Mouse (Mus musculus) neural tube, embryonic 13.5 days (tissue): Measurements from ENCODE around the gene Chmp2a. TPM values are rescaled to one million over a fixed set of nuclear protein-coding genes. Genes with fewer than 3 reads are reported as not detected.

Experiments used
- ATAC-seq: fragments of 200-750 bp; cut with Nextera tagmentation; 2 replicates; pipeline ENCODE4 v1.8.0; 2017; ENCODE audit warnings: low read depth, mild to moderate bottlenecking, moderate TSS enrichment, moderate library complexity
- H3K27ac ChIP-seq: fragments of 300-500 bp; sonication (generic); replicated peaks from 2 replicates; pipeline ENCODE4 v1.5.1; 2015; ENCODE audit warnings: moderate library complexity, mild to moderate bottlenecking, inconsistent platforms
- H3K27me3 ChIP-seq: fragments of 300-500 bp; sonication (generic); 2 replicates; pipeline ENCODE4 v1.6.1; 2015; ENCODE audit warnings: mild to moderate bottlenecking, inconsistent platforms
- H3K36me3 ChIP-seq: fragments of 300-500 bp; sonication (generic); 2 replicates; pipeline ENCODE4 v1.6.1; 2015; ENCODE audit warnings: mild to moderate bottlenecking, inconsistent platforms
- H3K4me1 ChIP-seq: fragments of 300-500 bp; sonication (generic); replicated peaks from 2 replicates; pipeline ENCODE4 v1.6.1; 2015; ENCODE audit warnings: inconsistent platforms
- H3K4me2 ChIP-seq: fragments of 300-500 bp; sonication (generic); 2 replicates; pipeline ENCODE4 v1.6.1; 2015; ENCODE audit warnings: inconsistent platforms, mild to moderate bottlenecking, moderate library complexity
- H3K4me3 ChIP-seq: fragments of 300-500 bp; sonication (generic); 2 replicates; pipeline ENCODE4 v1.5.1; 2015; ENCODE audit warnings: mild to moderate bottlenecking, inconsistent platforms
- H3K9ac ChIP-seq: fragments of 300-500 bp; sonication (generic); 2 replicates; pipeline ENCODE4 v1.6.1; 2015; ENCODE audit warnings: moderate library complexity, mild to moderate bottlenecking, inconsistent platforms
- H3K9me3 ChIP-seq: fragments of 300-500 bp; sonication (generic); 2 replicates; pipeline ENCODE4 v1.6.1; 2016; ENCODE audit warnings: inconsistent platforms
- WGBS: fragments of 180-500 bp; shearing (Covaris S2); methylation state at CpG from one replicate; pipeline ENCODE4 v1.1.7; 2015; 5-methylcytosine and 5-hydroxymethylcytosine counted together
- polyA plus RNA-seq: library from polyadenylated mRNA; unstranded; fragments of >200 nt; fragmentation: Nextera tagmentation; extraction: Ambion mirVana; gene quantifications from 2 replicates; pipeline ENCODE4 v1.2.1, GENCODE M21; 2015

Gene Chmp2a
- polyA plus RNA-seq, 1 experiment from 2014 or later, result 189 TPM

DNA sequence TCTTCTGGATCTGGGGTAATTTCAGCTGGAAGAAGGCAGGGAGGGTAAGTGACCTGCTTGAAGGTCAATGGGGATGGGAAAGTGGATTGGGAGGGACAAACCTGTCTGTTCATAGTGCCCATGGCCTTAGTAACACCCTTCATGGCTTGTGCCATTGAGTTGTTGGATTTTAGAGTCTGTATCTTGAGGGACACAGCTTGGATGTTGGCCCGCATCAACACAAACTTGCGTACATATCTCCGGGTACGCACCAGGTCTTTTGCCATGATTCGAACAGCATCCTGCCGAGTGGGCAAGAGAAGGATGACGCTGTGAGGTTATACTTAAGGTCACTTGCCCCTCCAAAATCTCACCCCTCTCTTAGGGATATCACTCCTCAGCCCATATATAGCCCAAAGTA is 2.1 kb downstream of the Chmp2a start:
- no peak for ATAC-seq
- 93% methylated on average over 7 of the region's 7 CpGs for WGBS
- no peak overlapping the region for H3K27ac ChIP-seq
- H3K4me3 ChIP-seq, result no peak overlapping the region
- H3K9me3 ChIP-seq, result no peaks in the 10 kb centered on the region
- 0 out of 2 replicates have a peak overlapping the region, but pooled peaks have one; percentile 90 for H3K9ac ChIP-seq
- H3K4me2 ChIP-seq, result no peak overlapping the region
- H3K36me3 ChIP-seq, result peaks cover 79% of the 10 kb centered on the region
- H3K27me3 ChIP-seq, result no peaks in the 10 kb centered on the region
- peaks cover 45% of the 10 kb centered on the region for H3K4me1 ChIP-seq

DNA sequence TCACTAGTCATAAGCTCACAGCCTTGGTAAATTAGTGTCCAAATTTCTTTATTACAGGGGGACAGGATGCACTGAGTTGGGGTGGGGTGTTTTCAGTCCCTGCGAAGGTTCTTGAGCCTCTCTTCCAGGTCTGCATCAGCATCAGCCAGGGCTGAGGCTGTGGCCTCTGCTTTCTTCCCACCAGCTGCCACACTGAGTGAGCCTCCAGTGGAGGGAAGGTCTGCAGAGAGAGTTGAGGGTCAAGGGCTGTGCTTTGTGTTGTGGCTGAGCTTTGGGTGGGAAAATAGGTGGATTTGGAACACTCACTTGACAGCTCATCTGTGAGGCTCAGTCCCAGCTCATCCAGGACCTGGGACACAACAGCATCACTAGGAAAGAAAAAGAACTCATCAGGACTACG is 2.6 kb downstream of the Chmp2a start:
- 82% methylated on average over 2 of the region's 2 CpGs for WGBS
- Histone ChIP-seq H3K4me2 (no peak overlapping the region), H3K9me3 (no peaks in the 10 kb centered on the region), H3K36me3 (peaks cover 84% of the 10 kb centered on the region), H3K27me3 (no peaks in the 10 kb centered on the region), H3K27ac (no peak overlapping the region), H3K4me3 (no peak overlapping the region), H3K4me1 (peaks cover 48% of the 10 kb centered on the region), H3K9ac (no peak overlapping the region)
- ATAC-seq, result no peak

DNA sequence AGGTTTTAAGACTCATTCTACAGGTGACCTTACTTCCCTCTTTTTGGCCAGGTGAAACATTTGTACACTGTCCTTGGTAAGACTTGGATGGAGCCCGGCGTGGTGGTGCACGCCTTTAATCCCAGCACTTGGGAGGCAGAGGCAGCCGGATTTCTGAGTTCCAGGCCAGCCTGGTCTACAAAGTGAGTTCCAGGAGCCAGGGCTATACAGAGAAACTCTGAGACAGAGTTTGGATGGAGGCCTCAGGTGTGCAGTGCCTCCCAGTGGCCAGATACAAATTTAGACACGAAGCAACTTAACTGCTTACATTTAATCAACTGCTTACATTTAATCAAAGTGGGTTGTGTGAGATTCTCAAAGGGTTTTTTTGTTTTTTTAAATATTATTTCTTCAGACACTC is 3.5 kb downstream of the Chmp2a start:
- Histone ChIP-seq H3K27me3 (no peaks in the 10 kb centered on the region), H3K9ac (no peak overlapping the region), H3K4me3 (no peak overlapping the region), H3K36me3 (peaks cover 90% of the 10 kb centered on the region), H3K9me3 (no peaks in the 10 kb centered on the region), H3K27ac (no peak overlapping the region), H3K4me2 (no peak overlapping the region), H3K4me1 (peaks cover 48% of the 10 kb centered on the region)
- 77% methylated on average over 5 of the region's 5 CpGs for WGBS
- no peak for ATAC-seq

DNA sequence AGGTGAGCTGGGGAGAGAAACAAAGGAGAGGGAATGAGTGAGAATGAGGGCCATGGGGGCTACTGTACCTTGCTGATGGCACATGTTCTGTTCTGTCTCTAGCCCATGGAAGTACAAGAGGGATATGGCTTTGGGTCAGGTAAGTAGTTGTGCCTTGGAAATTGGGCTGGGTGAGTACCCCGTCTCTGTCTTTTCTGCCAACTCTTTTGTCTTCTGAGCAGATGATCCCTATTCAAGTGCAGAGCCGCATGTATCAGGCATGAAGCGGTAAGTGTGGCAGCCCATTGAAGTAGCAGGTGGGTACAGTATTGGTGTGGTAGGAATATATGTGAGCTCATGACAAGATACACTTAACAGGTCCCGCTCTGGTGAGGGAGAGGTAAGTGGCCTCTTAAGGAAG is 5.6 kb downstream of the Chmp2a start:
- no peak for ATAC-seq
- Histone ChIP-seq H3K9me3 (no peaks in the 10 kb centered on the region), H3K27me3 (no peaks in the 10 kb centered on the region), H3K4me2 (no peak overlapping the region), H3K4me3 (no peak overlapping the region), H3K4me1 (peaks cover 41% of the 10 kb centered on the region), H3K36me3 (peaks cover 85% of the 10 kb centered on the region), H3K9ac (peak overlapping the region; percentile 43; the same call in 1 of the 2 replicates), H3K27ac (no peak overlapping the region)
- WGBS, result 90% methylated on average over 4 of the region's 4 CpGs

DNA sequence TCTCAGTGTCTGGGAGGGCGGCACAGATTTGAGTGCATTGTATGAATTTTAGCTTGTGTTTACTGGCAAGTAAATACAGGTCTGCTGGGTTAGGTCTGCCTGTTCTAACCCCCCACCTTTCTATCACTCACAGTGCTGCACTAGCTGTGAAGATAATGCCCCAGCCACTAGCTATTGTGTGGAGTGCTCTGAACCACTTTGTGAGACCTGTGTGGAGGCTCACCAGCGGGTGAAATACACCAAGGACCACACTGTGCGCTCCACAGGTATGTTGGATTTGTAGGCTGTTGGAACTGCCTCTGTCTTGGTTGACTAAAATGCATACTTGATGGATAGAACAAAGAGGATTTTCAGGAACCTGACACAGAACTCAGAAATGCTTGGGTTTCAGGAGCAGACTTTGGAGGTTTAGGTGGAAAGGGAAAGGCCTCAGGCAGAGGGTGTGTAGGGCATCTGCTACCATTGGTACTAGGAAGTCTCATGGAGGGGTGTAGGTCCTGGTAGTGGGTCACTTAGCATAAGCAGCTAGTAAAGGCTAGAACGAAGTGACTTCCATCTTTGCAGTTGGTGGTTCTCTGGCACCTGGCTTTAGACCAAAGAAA is 9.0 kb downstream of the Chmp2a start:
- Histone ChIP-seq H3K9me3 (no peaks in the 10 kb centered on the region), H3K4me2 (peak overlapping the region; percentile 97), H3K4me3 (peak overlapping the region; percentile 90), H3K27me3 (no peaks in the 10 kb centered on the region), H3K27ac (peak overlapping the region; percentile 98), H3K36me3 (peaks cover 54% of the 10 kb centered on the region), H3K9ac (peak overlapping the region; percentile 94), H3K4me1 (peaks cover 42% of the 10 kb centered on the region)
- no peak for ATAC-seq
- WGBS, result 30% methylated on average over 4 of the region's 4 CpGs

DNA sequence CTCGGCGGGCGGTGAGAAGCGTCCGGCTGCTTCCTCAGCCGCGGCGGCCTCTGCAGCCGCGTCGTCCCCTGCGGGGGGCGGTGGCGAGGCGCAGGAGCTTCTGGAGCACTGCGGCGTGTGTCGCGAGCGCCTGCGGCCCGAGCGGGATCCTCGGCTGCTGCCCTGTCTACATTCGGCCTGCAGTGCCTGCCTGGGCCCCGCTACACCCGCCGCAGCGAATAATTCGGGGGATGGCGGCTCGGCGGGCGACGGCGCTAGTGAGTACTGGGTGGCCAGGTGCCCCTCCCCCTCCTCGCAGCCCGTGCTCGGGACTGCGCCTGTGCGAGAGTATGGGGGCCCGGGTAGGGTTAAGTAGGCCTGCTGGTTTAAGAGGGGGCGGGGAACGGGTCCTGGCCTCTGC is 9.8 kb downstream of the Chmp2a start:
- Histone ChIP-seq H3K4me2 (peak overlapping the region; percentile 97), H3K4me1 (peaks cover 42% of the 10 kb centered on the region), H3K9me3 (no peaks in the 10 kb centered on the region), H3K27ac (peak overlapping the region; percentile 98), H3K36me3 (peaks cover 46% of the 10 kb centered on the region), H3K4me3 (peak overlapping the region; percentile 90), H3K27me3 (no peaks in the 10 kb centered on the region), H3K9ac (peak overlapping the region; percentile 94)
- WGBS, result under 1% methylated on average over 44 of the region's 44 CpGs
- ATAC-seq, result peak; percentile 76

DNA sequence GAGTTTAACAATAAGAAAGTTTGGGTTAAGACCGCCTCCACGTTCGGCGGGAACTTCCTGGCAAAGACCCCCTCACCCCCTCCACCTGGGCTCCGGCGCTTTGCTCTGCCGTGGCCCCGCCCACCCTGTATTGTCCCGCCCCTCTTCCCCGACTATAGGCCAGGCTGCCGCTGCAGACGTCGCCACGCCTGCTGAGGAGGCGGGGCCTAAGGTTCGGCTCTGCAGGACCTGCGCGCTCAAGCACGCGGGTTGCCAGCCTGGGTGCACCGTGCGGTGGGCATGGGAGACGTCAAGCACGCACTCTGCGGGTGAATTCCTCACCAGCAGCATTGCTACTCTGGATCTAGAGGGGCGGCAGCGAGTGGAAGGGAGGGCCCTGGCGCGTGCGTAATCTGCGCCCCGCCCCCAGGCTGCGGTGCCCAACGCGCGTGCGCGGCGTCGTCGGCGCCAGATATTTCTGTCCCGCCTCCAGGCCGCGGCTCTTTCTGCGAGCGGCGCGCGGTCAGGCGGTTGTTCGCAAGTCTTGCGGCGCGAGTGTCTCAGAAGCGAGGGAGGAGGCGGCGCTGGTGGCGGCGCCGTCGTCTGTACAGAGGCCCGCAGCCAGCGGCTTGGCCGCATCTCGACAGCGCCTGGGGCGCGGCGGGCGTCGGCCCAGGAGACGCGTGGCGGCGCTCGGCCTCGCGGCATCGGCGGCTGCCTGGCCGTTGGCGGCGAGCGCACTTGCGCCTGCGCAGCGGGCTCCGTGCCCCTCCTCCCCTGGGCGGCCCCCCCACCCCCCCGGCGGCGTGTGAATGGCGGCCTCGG is 10.5 kb downstream of the Chmp2a start:
- peak; percentile 87 for ATAC-seq
- Histone ChIP-seq H3K4me2 (peak overlapping the region; percentile 97), H3K9ac (peak overlapping the region; percentile 94), H3K4me3 (peak overlapping the region; percentile 90), H3K4me1 (peaks cover 42% of the 10 kb centered on the region), H3K27ac (peak overlapping the region; percentile 98), H3K27me3 (no peaks in the 10 kb centered on the region), H3K9me3 (no peaks in the 10 kb centered on the region), H3K36me3 (peaks cover 39% of the 10 kb centered on the region)
- WGBS, result under 1% methylated on average over 87 of the region's 95 CpGs

DNA sequence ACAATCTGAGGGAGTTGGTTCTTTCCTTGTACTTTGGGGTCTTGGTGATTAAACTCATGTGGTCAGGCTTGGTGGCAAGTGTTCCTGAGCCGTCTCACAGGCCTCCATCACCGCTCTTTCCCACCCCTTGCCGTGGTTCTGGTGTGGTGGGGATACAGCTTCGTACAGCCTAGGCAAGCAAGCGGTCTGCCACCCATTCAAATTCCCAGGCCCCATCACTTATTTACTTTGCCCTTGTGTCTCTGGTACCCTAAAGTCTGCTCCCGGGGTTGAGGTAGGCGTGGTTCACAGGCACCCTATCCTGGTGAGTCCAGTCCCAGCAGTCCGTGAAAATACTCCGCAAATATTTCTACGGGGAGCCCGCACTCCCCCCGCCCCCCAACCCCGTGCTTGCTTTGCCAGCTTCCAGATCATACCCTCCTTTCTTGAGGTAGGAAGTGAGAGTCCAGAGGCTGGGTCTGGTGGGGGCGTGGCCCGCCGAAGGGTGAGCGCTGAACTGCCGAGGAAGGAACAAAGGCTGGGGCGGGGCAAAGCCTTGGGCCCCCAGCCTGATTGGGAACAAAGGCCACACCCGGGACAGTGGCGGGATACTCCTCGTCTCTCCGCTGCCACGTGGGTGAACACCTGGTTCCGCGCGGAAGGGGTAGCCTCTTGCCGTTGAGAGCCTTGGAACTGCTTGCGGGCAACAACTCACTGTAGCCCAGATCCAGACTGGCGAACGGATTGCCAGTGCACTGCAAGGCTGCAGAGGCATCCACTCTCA is 11.7 kb downstream of the Chmp2a start:
- no peaks in the 10 kb centered on the region for H3K9me3 ChIP-seq
- 3% methylated on average over 31 of the region's 31 CpGs for WGBS
- peak overlapping the region; percentile 94 for H3K9ac ChIP-seq
- H3K4me3 ChIP-seq, result peak overlapping the region; percentile 90
- no peaks in the 10 kb centered on the region for H3K27me3 ChIP-seq
- peak overlapping the region; percentile 98 for H3K27ac ChIP-seq
- H3K4me2 ChIP-seq, result peak overlapping the region; percentile 97
- peak; percentile 33 for ATAC-seq
- H3K4me1 ChIP-seq, result peaks cover 42% of the 10 kb centered on the region
- peaks cover 27% of the 10 kb centered on the region for H3K36me3 ChIP-seq

DNA sequence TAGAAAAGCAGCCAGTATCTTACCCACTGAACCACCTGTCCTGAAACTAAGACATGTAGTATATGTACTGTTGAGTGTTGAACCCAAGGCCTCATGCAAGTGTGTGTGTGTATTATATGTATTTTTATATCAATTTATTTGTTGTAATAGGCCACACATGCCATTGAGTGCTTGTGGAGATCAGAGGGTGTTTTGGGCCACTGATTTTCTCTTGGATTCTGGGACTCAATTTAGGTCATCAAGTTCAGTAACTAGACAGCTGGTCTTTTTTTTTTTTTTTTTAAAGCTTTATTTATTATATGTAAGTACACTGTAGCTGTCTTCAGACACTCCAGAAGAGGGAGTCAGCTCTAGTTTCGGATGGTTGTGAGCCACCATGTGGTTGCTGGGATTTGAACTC is 19.4 kb downstream of the Chmp2a start:
- H3K36me3 ChIP-seq, result no peaks in the 10 kb centered on the region
- 91% methylated on average over 1 of the region's 1 CpGs for WGBS
- no peak overlapping the region for H3K4me2 ChIP-seq
- H3K27me3 ChIP-seq, result no peaks in the 10 kb centered on the region
- H3K4me3 ChIP-seq, result no peak overlapping the region
- H3K9ac ChIP-seq, result no peak overlapping the region
- ATAC-seq, result no peak
- H3K4me1 ChIP-seq, result peaks cover 7% of the 10 kb centered on the region
- no peak overlapping the region for H3K27ac ChIP-seq
- no peaks in the 10 kb centered on the region for H3K9me3 ChIP-seq

DNA sequence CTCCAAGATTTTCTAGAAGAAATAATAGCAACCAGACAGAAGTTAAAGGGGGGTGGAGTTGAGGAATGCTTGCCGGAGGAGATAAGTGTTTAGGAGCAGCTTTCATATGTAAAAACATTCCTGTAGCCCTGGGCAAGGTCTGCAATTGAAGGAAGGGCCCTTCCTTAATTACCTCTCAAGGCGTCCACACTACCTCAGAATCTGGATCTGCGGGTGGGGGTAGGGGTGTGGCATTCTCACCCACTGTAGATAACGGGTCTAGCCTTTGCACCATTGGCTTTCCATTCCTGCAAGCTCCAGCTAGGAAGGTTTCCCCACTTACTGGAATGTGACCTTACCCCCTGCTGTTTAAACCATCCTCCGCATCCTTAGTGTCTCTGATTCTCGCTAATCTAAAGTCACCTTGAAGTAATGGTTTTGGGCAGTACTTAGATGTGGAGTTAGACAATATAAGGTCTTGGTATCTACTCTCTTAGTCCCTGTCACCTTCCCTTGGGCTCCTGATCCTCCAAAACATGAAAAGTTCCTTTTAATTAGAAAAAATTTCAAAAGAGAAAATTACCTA is 20.2 kb downstream of the Chmp2a start:
- no peak overlapping the region for H3K4me2 ChIP-seq
- peaks cover 9% of the 10 kb centered on the region for H3K4me1 ChIP-seq
- H3K27me3 ChIP-seq, result no peaks in the 10 kb centered on the region
- H3K27ac ChIP-seq, result no peak overlapping the region
- 31% methylated on average over 6 of the region's 6 CpGs for WGBS
- ATAC-seq, result no peak
- no peaks in the 10 kb centered on the region for H3K9me3 ChIP-seq
- 0 out of 2 replicates have a peak overlapping the region, but pooled peaks have one; percentile 38 for H3K9ac ChIP-seq
- no peaks in the 10 kb centered on the region for H3K36me3 ChIP-seq
- H3K4me3 ChIP-seq, result no peak overlapping the region

DNA sequence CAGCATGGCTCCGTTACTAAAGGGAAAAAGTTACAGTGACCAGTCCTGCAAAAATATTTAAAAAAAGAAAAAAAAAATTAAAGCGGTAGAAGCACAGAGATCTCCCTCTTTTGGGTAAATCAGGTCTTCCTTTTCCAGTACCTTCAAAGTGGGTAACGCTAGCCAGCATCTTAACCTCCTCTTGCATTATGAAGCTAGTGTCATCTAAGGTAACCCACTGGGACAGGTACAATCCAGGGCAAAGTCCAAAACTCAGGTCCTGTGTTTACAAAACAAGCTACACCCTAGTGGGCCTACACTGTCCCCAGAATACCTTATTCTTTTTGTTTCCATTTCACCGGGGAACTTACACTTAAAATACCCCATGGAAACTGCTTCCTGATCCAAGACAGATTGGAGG is 20.9 kb downstream of the Chmp2a start:
- H3K4me1 ChIP-seq, result peaks cover 12% of the 10 kb centered on the region
- no peak overlapping the region for H3K4me3 ChIP-seq
- H3K9ac ChIP-seq, result peak overlapping the region; percentile 38; the same call in 1 of the 2 replicates
- WGBS, result 60% methylated on average over 4 of the region's 4 CpGs
- H3K4me2 ChIP-seq, result no peak overlapping the region
- H3K27ac ChIP-seq, result no peak overlapping the region
- H3K36me3 ChIP-seq, result no peaks in the 10 kb centered on the region
- no peak for ATAC-seq
- no peaks in the 10 kb centered on the region for H3K27me3 ChIP-seq
- no peaks in the 10 kb centered on the region for H3K9me3 ChIP-seq
